Mouse (Mus musculus): ENCODE data around the gene Eftud2.

The Eftud2 gene

GRCm38 (mm10) chr11:102818121-102819020, 62.4 kb downstream of the Eftud2 start:
- peak; percentile 94 for DNase-seq

DNA sequence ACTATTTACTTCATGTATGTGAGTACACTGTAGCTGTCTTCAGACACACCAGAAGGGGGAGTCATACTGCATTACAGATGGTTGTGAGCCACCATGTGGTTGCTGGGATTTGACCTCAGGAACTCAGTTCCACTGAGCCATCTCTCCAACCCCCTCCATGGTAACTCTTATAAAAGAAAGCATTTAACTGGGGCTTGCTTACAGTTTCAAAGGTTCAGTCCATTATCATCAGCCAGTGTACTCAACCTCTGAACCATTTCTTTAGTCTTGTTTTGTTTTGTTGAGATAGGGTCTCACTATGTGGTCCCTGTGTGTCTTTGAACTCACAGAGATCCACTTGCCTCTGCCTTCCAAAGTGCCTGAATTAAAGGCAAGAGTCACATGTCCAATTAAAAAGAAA, 65.9 kb downstream of the Eftud2 start:
- DNase-seq, result no peak

DNA sequence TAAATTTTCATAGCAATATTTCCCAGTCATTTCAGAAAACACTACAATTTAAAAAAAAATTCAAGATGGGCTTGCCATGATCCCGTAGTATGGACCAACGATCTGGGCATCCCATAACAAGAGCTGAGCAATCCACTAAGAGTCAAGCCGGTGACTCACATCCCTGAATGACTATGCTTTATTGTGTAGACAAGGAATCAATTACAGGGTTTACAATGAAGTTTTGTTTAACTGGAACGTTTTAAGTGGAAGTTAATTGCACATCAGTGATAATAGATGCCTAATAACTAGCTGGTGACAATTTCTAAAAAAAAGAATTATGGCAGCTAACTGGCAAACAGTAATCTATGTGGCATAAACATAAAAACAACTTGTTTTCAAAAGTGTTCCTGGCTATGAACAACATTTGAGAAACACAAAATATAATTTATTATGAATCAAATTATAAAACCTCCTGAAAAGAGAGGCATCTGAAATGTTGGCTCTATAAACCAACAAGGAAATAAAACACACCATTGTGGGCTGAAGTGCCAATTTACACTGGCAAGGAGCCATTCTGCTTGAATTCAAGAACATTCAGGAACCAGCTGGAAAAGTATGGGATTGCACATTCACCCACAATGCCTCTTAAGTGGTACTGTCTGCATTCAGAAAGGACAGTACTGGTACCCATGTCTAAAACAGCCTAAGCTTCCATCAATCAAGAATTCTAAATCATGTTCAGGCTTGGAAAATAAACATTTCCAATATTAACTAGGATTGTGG, 69.9 kb downstream of the Eftud2 start:
- DNase-seq, result no peak

GRCm38 (mm10) chr11:102808246-102808645, 72.5 kb downstream of the Eftud2 start:
- no peak for DNase-seq

DNA sequence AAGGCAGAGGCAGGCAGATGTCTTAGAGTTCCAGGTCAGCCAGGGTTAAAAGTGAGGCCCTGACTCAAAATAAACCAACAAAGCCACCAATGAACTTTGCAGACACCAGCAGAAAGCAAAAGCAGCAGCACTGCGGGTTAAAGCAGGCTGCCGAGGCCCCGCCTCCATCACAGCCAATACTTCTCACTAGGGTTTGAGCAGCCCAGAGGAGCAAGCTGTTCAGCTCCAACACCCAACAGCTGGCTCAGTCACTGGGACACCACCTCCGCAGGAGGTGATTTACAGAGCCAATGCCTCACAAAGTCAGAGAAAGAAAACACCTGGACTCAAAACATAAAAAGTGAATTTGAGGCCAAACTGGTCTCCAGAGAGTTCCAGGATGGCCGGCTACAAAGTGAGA, 77.3 kb downstream of the Eftud2 start:
- DNase-seq, result peak; percentile 87

DNA sequence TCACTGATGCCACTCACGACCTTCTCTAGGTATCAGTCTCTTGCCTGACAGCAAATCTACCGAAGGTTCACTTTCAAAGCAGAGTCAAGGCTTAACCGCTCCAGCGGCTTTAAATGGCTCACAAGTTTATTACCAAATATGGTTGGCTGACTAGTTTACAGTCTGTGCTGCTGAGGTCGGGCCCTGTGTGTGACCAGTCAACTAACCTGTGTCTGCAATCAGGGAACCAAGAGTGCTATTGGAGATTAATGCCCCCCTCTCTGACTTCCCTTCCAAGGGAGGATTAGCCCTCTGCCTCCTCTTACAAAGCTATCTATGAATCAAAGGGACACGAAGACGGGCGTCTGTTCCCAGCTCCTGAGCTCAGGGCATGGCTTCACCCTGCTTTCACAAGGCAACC, 86.6 kb downstream of the Eftud2 start:
- peak; percentile 58 for DNase-seq

DNA sequence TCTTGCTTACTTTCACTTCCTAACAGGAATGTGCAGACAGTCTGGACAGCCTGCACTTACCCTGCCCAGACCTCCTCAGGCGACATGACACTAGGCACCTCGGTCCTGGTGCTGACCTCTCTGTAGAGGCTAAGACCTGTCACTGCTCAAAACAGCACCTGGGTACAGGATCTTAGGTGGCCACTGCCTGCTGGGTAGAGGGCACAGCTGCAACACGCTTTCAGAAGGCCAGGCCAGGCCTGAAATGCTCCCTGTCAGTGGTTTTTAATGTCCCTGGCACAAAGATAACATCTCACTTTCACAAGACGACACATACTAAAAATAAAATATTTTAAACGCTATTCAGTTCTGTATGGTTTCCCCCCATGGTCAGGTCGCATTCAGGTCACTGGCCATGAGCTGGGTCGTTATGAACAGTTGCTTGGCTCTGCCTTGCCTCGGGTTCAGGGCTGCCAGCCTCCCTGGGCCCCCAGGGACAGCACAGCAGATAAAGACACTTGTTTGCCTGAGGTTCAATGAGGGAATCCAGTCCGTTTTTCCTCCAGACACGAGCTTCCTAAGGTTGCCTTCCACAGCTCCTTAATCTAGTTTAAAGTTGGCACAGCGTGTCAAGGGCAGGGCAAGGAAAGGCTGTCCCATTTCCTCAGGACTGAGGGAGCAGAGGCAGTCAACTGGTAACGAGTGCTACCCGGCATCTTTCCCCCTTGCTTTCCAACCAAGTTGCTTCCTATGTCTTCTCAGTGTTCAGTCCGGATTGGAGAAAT, 88.9 kb downstream of the Eftud2 start:
- DNase-seq, result peak; percentile 88

Measured in heart, adult 11 months (tissue).